In genomic region chr11:75031251-75031650, GRCm38 (mm10) we compare ENCODE assay signal across 15 mouse cellular contexts.
DNase-seq lines count a peak whose midpoint lies in the region; ATAC-seq and TF ChIP-seq lines count a peak whose summit lies in the region.
"Had no signal": no experiment of that assay in that cellular context is flagged by ENCODE, and none has a peak within 500 bp of the region (broad histone marks: within the 10 kb centered on the region; RNA-seq: fewer than 3 reads in every experiment).

No protein-coding gene starts in this region.

- H3K27me3 ChIP-seq in heart, embryonic 16.5 days (ENCODE audit: control insufficient read depth, insufficient read depth, low read length) = no peaks in the 10 kb centered on the region
- no peaks in the 10 kb centered on the region for H3K27me3 ChIP-seq in limb, embryonic 14.5 days (ENCODE audit: control insufficient read depth, insufficient read depth, low read length)
- H3K27me3 ChIP-seq: hindbrain, embryonic 15.5 days; liver, embryonic 12.5 days had no signal

- H3K4me1 ChIP-seq in heart, embryonic 16.5 days (ENCODE audit: control insufficient read depth, insufficient read depth, low read length) = peaks cover 19% of the 10 kb centered on the region
- peaks cover 22% of the 10 kb centered on the region for H3K4me1 ChIP-seq in limb, embryonic 14.5 days (ENCODE audit: control insufficient read depth, insufficient read depth, low read length)
- H3K4me1 ChIP-seq: hindbrain, embryonic 15.5 days had no signal

- no peak for DNase-seq in heart, adult 8-10 months (ENCODE audit: low spot score)
- DNase-seq in ES-CJ7 (ENCODE audit: low read depth, low spot score) = peak; percentile 61
- DNase-seq in Muller cell, postnatal 12 days (ENCODE audit: inconsistent ontology term) = peak; percentile 24
- peak; percentile 75 for DNase-seq in limb, embryonic 14.5 days (ENCODE audit: low spot score)
- DNase-seq in yolk sac, embryonic 10.5 days (ENCODE audit: low spot score) = no peak
- no peak for DNase-seq in thymus, postnatal 0 days (ENCODE audit: low spot score)
- DNase-seq: adrenal gland, postnatal 36 days; cerebellum, adult 11-12 months; embryo, embryonic 11 days; kidney, adult 18-20 months had no signal

- WGBS in heart, embryonic 16.5 days = 51% methylated on average over 2 of the region's 2 CpGs
- WGBS in limb, embryonic 14.5 days = 4% methylated on average over 2 of the region's 2 CpGs

- no peak overlapping the region for H3K4me2 ChIP-seq in heart, embryonic 16.5 days (ENCODE audit: low read depth, low read length)
- H3K4me2 ChIP-seq in limb, embryonic 14.5 days (replicated peaks; ENCODE audit: low read depth, low read length, severe bottlenecking) = no peak overlapping the region
- H3K4me2 ChIP-seq: hindbrain, embryonic 15.5 days; liver, embryonic 12.5 days had no signal

- no peak overlapping the region for H3K4me3 ChIP-seq in heart, embryonic 16.5 days (ENCODE audit: low read length)
- no peak overlapping the region for H3K4me3 ChIP-seq in limb, embryonic 14.5 days (replicated peaks; ENCODE audit: low read length)
- H3K4me3 ChIP-seq: hindbrain, embryonic 15.5 days; left cerebral cortex, adult 2 months; liver, embryonic 12.5 days; myocyte had no signal

- no peak for ATAC-seq in heart, embryonic 16.5 days (replicated peaks; ENCODE audit: extremely low read depth, insufficient read depth, low FRiP score)
- peak; percentile 92 for ATAC-seq in limb, embryonic 14.5 days (ENCODE audit: low FRiP score, low read depth)
- ATAC-seq: liver, embryonic 12.5 days had no signal

- H3K9me3 ChIP-seq in heart, embryonic 16.5 days (replicated peaks; ENCODE audit: control insufficient read depth, low read length) = no peaks in the 10 kb centered on the region
- no peaks in the 10 kb centered on the region for H3K9me3 ChIP-seq in limb, embryonic 14.5 days (ENCODE audit: control insufficient read depth, low read length)
- H3K9me3 ChIP-seq: hindbrain, embryonic 15.5 days; liver, embryonic 12.5 days had no signal

- H3K27ac ChIP-seq in heart, embryonic 16.5 days (ENCODE audit: low read length) = peak overlapping the region; percentile 31; the same call in 1 of the 2 replicates
- 0 out of 2 replicates have a peak overlapping the region, but pooled peaks have one; percentile 38 for H3K27ac ChIP-seq in limb, embryonic 14.5 days (replicated peaks; ENCODE audit: low read depth, low read length)
- H3K27ac ChIP-seq: hindbrain, embryonic 15.5 days; left cerebral cortex, adult 2 months; liver, embryonic 12.5 days had no signal

- no peak for TF ChIP-seq POLR2A in limb, embryonic 14.5 days (IDR thresholded peaks at IDR 0.05; ENCODE audit: borderline replicate concordance, extremely low read depth, insufficient read depth, insufficient read length)

- H3K36me3 ChIP-seq in heart, embryonic 16.5 days (ENCODE audit: control insufficient read depth, insufficient read depth) = no peaks in the 10 kb centered on the region
- H3K36me3 ChIP-seq in limb, embryonic 14.5 days (ENCODE audit: control insufficient read depth, insufficient read depth, low read length) = no peaks in the 10 kb centered on the region
- H3K36me3 ChIP-seq: hindbrain, embryonic 15.5 days; liver, embryonic 12.5 days had no signal

- H3K9ac ChIP-seq in heart, embryonic 16.5 days (ENCODE audit: low read length) = no peak overlapping the region
- H3K9ac ChIP-seq in limb, embryonic 14.5 days (ENCODE audit: low read depth, low read length, severe bottlenecking) = no peak overlapping the region
- H3K9ac ChIP-seq: hindbrain, embryonic 15.5 days; liver, embryonic 12.5 days had no signal

Comparison
In these comparisons a context has a peak if more than half of its experiments do, and no peak if none do; other contexts are left out.
1. DNase-seq: peak in ES-CJ7 (single experiment), Muller cell, postnatal 12 days (single experiment) and limb, embryonic 14.5 days (single experiment); none in heart, adult 8-10 months (single experiment), yolk sac, embryonic 10.5 days (single experiment) and thymus, postnatal 0 days (single experiment).